Mouse (Mus musculus) embryonic facial prominence, embryonic 11.5 days (tissue): ENCODE measurements around the gene Ing1. TPM values are rescaled to one million over a fixed set of nuclear protein-coding genes. Genes with fewer than 3 reads are reported as not detected.
A peak's percentile ranks its signal among the peaks of the same experiment; 100 is the strongest.

ENCODE experiments used
- ATAC-seq: fragments of 200-750 bp; cut with Nextera tagmentation; replicated peaks from 2 replicates; pipeline ENCODE4 v1.8.0; 2017; ENCODE audit warnings: low read depth; ENCODE audit not compliant: insufficient number of reproducible peaks, low FRiP score, low TSS enrichment
- DNase-seq: peaks from one replicate; pipeline ENCODE4 v3.0.0-alpha.2; 2015; ENCODE audit warnings: low spot score
- H3K27ac ChIP-seq: fragments of 300-500 bp; sonication (generic); replicated peaks from 2 replicates; pipeline ENCODE4 v1.5.1; 2014; ENCODE audit warnings: mild to moderate bottlenecking, low read depth, low read length, control low read depth
- H3K27me3 ChIP-seq: fragments of 300-500 bp; sonication (generic); 2 replicates; pipeline ENCODE4 v1.6.1; 2014; ENCODE audit warnings: mild to moderate bottlenecking, low read length, moderate library complexity, mixed read lengths; ENCODE audit not compliant: control insufficient read depth, insufficient read depth
- H3K36me3 ChIP-seq: fragments of 300-500 bp; sonication (generic); replicated peaks from 2 replicates; pipeline ENCODE4 v1.6.1; 2014; ENCODE audit warnings: low read depth, mild to moderate bottlenecking, low read length, moderate library complexity, mixed read lengths; ENCODE audit not compliant: control insufficient read depth, insufficient read depth
- H3K4me1 ChIP-seq: fragments of 300-500 bp; sonication (generic); 2 replicates; pipeline ENCODE4 v1.6.1; 2014; ENCODE audit warnings: low read length, mixed read lengths; ENCODE audit not compliant: control insufficient read depth, insufficient read depth
- H3K4me2 ChIP-seq: fragments of 300-500 bp; sonication (generic); 2 replicates; pipeline ENCODE4 v1.6.1; 2014; ENCODE audit warnings: low read depth, mild to moderate bottlenecking, control low read depth, low read length, moderate library complexity
- H3K4me3 ChIP-seq: fragments of 300-500 bp; sonication (generic); 2 replicates; pipeline ENCODE4 v1.5.1; 2014; ENCODE audit warnings: low read depth, low read length, control low read depth
- H3K9ac ChIP-seq: fragments of 300-500 bp; sonication (generic); replicated peaks from 2 replicates; pipeline ENCODE4 v1.6.1; 2014; ENCODE audit warnings: mild to moderate bottlenecking, control low read depth, low read length
- H3K9me3 ChIP-seq: fragments of 300-500 bp; sonication (generic); replicated peaks from 2 replicates; pipeline ENCODE4 v1.6.1; 2016; ENCODE audit warnings: mild to moderate bottlenecking, low read length, inconsistent platforms, mixed read lengths; ENCODE audit not compliant: control insufficient read depth
- WGBS: fragments of 180-500 bp; shearing (Covaris S2); extraction: QIAGEN DNeasy Blood & Tissue Kit; methylation state at CpG from one replicate; pipeline ENCODE4 v1.1.7; 2014; 5-methylcytosine and 5-hydroxymethylcytosine counted together
- polyA plus RNA-seq: library from polyadenylated mRNA; unstranded; fragments of >200 nt; fragmentation: Nextera tagmentation; extraction: Ambion mirVana; gene quantifications from 2 replicates; pipeline ENCODE4 v1.2.1, GENCODE M21; 2014

Gene Ing1
- polyA plus RNA-seq, 1 experiment from 2014 or later, result 42.7 TPM

DNA sequence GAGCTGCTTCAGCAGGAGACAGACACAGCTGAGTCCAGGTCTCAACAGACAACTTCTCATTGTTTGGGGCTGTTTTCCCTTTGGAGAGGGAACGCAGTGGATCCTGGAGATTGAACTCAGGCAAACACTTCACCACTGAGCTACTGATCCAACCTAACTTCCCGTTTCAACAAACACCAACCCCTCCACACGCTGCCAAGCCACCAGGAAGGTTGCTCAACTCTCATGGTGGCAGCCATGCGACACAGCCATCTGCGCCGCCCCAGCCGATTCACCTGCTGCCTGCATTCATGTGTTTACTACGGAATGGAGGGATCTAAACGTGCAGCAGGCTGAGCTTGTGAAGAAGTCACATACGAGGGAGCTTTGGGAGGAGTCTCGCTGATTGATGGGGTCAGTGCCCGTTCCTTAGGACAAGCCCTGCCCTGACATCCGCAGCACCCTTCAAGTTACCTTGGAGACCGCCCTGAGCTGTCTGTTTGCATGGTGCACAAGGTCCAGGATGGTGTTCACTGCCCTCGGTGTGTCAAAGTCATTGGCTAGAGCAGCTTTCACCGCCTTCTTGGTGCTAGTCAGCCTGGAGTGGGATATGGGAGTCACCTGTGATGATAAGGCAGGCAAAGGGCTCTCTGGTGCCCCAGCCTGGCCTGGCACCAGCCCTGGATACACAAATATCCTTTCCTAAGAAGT is 37.9 kb upstream of the Ing1 start:
- Histone ChIP-seq H3K36me3 (peaks cover 10% of the 10 kb centered on the region), H3K4me2 (no peak overlapping the region), H3K4me1 (no peaks in the 10 kb centered on the region; the same call in 1 of the 2 replicates), H3K27ac (no peak overlapping the region), H3K9ac (no peak overlapping the region), H3K9me3 (no peaks in the 10 kb centered on the region), H3K27me3 (no peaks in the 10 kb centered on the region), H3K4me3 (no peak overlapping the region)
- 87% methylated on average over 16 of the region's 16 CpGs for WGBS
- ATAC-seq (no peak), DNase-seq (no peak)

- H3K4me2 ChIP-seq, result no peak overlapping the region
- no peak for ATAC-seq
- no peaks in the 10 kb centered on the region for H3K27me3 ChIP-seq
- DNase-seq, result no peak
- H3K9me3 ChIP-seq, result no peaks in the 10 kb centered on the region
- H3K4me3 ChIP-seq, result no peak overlapping the region
- H3K36me3 ChIP-seq, result peaks cover 8% of the 10 kb centered on the region
- no peak overlapping the region for H3K9ac ChIP-seq
- H3K4me1 ChIP-seq, result no peaks in the 10 kb centered on the region; the same call in 1 of the 2 replicates
- whole genome bisulfite sequencing, result 87% methylated on average over 6 of the region's 6 CpGs
- no peak overlapping the region for H3K27ac ChIP-seq
Observed at GRCm38 (mm10) chr8:11518056-11518396, 37.3 kb upstream of the Ing1 start.

- H3K27ac ChIP-seq, result no peak overlapping the region
- no peak overlapping the region for H3K4me2 ChIP-seq
- ATAC-seq (no peak), DNase-seq (no peak)
- H3K4me1 ChIP-seq, result no peaks in the 10 kb centered on the region; the same call in 1 of the 2 replicates
- no peaks in the 10 kb centered on the region for H3K9me3 ChIP-seq
- H3K4me3 ChIP-seq, result no peak overlapping the region
- 91% methylated on average over 11 of the region's 11 CpGs for WGBS
- no peaks in the 10 kb centered on the region for H3K27me3 ChIP-seq
- no peak overlapping the region for H3K9ac ChIP-seq
- H3K36me3 ChIP-seq, result peaks cover 5% of the 10 kb centered on the region
Observed at GRCm38 (mm10) chr8:11518676-11519075, 36.7 kb upstream of the Ing1 start.

DNA sequence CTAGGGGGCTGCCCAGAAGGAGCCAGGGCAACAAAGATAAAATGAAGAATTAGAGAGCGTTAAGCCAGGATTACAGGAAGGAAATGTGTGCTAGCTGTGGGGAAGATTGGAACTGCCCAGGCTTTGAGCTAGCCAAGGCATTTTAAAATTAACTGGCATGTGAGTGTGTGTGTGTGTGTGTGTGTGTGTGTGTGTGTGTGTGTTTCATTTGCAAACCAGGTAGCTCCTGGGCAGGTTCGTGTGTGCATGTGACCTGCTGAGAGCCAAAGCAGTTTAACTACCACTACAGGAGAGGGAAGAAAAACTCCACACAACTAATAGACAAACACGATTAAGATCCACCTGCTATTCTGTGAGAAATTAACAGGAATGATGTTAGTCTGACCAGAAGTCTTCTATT is 32.0 kb upstream of the Ing1 start:
- WGBS, result 84% methylated on average over 3 of the region's 3 CpGs

GRCm38 (mm10) chr8:11530155-11530770 is 25.1 kb upstream of the Ing1 start:
- Histone ChIP-seq H3K36me3 (no peaks in the 10 kb centered on the region), H3K27me3 (no peaks in the 10 kb centered on the region), H3K9me3 (no peaks in the 10 kb centered on the region), H3K4me2 (no peak overlapping the region), H3K9ac (no peak overlapping the region), H3K27ac (no peak overlapping the region), H3K4me1 (no peaks in the 10 kb centered on the region), H3K4me3 (no peak overlapping the region)
- WGBS, result 77% methylated on average over 18 of the region's 18 CpGs
- ATAC-seq (0 out of 2 replicates have a peak, but pooled peaks have one; percentile 44), DNase-seq (no peak)

More for the DNA sequence above, 32.0 kb upstream of the Ing1 start:
- no peaks in the 10 kb centered on the region for H3K27me3 ChIP-seq
- DNase-seq (no peak), ATAC-seq (no peak)
- H3K36me3 ChIP-seq, result no peaks in the 10 kb centered on the region; the same call in 1 of the 2 replicates
- no peaks in the 10 kb centered on the region for H3K9me3 ChIP-seq
- H3K9ac ChIP-seq, result no peak overlapping the region
- H3K4me1 ChIP-seq, result no peaks in the 10 kb centered on the region
- H3K4me3 ChIP-seq, result no peak overlapping the region
- no peak overlapping the region for H3K4me2 ChIP-seq
- no peak overlapping the region for H3K27ac ChIP-seq

DNA sequence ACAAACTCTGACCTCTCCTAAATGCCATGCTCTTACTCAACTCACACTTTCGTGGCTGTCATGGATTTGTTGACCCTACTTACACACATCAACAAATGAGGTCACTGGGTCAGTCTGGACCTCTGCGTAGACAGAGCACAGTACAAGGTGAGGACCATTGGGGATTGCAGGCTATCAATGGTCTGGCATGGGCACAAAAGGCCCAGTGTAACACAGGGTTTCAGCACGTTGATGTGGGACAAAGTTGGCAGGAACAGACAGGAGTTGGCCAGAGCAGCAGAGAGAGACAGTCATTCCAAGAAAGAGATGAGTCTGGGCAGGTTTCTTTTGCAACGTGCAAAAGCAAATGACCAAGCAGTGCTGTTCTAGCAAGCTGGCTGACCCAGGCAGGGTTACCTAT is 24.5 kb upstream of the Ing1 start:
- H3K36me3 ChIP-seq, result no peaks in the 10 kb centered on the region
- H3K9me3 ChIP-seq, result no peaks in the 10 kb centered on the region
- H3K27me3 ChIP-seq, result no peaks in the 10 kb centered on the region
- H3K27ac ChIP-seq, result no peak overlapping the region
- 69% methylated on average over 4 of the region's 4 CpGs for WGBS
- ATAC-seq (no peak), DNase-seq (no peak)
- H3K4me3 ChIP-seq, result no peak overlapping the region
- H3K4me1 ChIP-seq, result no peaks in the 10 kb centered on the region
- H3K4me2 ChIP-seq, result no peak overlapping the region
- H3K9ac ChIP-seq, result no peak overlapping the region

DNA sequence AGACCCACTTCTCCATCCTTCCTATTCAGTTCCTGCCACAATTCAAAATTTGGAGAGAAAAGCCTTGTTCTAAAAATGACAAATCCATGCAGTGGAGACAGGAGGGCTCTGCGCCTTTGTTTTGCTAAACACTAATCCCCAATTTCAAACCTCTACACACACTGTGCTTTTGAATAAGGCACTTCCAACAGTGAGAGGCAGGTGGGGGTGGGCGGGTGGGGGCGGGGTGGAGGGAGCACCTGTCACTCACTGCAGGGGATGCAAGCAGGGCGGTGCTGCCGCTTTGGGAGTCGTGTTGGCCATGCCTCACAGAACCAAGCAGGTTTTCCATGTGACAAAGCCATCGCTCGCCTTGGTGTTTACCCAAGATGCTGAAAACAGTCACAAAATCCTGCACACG is 20.9 kb upstream of the Ing1 start:
- no peaks in the 10 kb centered on the region for H3K4me1 ChIP-seq
- DNase-seq, result no peak
- no peak overlapping the region for H3K4me3 ChIP-seq
- no peaks in the 10 kb centered on the region for H3K36me3 ChIP-seq
- H3K9me3 ChIP-seq, result no peaks in the 10 kb centered on the region
- H3K27ac ChIP-seq, result no peak overlapping the region
- no peaks in the 10 kb centered on the region for H3K27me3 ChIP-seq
- no peak for ATAC-seq
- H3K9ac ChIP-seq, result no peak overlapping the region
- 35% methylated on average over 9 of the region's 9 CpGs for WGBS
- H3K4me2 ChIP-seq, result no peak overlapping the region

- Histone ChIP-seq H3K9me3 (no peaks in the 10 kb centered on the region), H3K27me3 (no peaks in the 10 kb centered on the region), H3K36me3 (no peaks in the 10 kb centered on the region; the same call in 1 of the 2 replicates), H3K27ac (no peak overlapping the region), H3K4me1 (no peaks in the 10 kb centered on the region), H3K4me2 (no peak overlapping the region), H3K4me3 (no peak overlapping the region), H3K9ac (no peak overlapping the region)
- WGBS, result 90% methylated on average over 4 of the region's 4 CpGs
- DNase-seq, result no peak
- ATAC-seq, result no peak
Observed at GRCm38 (mm10) chr8:11539049-11539448, 16.3 kb upstream of the Ing1 start.
